Mouse (Mus musculus) forelimb bud, embryonic 11.5 days (tissue): ENCODE data around the gene 4931429L15Rik.

Experiments used
- DNase-seq: peaks from one replicate; pipeline ENCODE4 v3.0.0-alpha.2; 2012; ENCODE audit warnings: low read depth, low spot score

4931429L15Rik gene

DNA sequence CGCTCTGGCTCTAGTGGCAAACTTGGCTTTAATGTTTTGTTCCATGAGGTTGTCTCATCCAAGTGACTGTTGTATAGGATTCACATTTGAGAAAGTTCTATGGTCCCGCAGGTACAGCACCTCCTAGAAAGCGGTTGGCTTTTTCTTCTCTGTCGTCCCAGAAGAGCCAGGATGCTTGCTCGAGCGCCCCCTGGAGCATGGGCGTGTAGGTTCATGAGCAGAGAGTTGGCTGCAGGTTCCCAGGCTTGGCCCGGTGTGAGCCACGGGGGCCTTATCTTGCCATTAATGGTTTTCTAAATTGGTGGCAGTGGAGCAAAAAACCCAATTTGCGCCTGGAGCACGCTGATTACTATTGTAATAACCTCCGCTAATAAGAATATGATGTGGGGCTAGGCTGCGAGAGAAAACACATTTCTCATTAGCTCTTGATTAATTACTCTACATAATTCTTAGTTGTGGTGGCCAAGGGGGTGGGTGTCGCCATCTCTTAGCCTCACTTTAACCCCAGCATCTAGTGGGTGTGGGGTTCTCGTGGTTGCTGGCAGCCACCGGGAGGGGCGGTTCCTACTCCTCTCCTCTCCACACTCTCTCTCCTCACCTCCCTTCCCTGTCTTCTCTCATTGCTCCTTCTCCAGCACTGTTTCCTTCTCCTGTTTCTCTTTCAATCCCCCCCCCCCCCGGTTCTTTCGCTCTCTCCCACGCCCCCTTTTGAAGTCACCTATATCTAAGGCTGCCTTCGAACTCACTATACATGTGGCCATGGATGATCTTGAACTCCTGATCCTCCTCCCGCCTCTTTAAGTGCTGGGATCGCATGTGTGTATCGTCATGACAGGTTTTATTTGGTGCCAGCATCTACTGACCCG lies 8.2 kb upstream of the 4931429L15Rik start:
- DNase-seq: no peak

DNA sequence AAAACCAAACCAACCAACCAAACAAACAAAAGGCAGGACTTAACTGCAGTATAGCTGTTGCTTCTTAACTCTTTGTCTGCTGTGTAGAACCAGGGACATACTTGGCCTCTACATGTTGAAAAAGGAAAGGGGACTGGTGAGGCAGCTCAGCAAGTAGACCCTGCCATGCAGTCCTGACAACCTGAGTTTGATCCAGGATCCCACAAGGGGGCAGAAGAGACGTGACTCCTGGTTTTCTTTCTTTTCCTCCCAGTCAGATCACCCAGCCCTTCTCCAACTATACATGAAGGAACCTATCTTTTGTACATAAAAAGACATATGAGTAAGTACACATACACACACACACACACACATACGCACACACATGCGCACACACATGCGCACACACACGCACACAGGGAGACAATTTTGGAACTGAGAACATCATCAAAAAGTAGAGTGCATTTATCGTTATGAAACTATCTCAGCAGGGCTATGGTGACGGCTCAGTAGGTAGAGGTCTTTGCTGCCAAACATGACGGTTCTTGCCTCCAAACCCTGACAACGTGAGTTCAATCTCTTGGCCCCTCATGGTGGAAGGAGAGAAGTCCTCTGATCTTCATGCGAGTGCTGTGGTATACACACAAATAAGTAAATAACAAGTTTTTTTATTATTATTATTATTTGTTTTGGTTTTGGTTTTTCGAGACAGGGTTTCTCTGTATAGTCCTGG lies 7.1 kb upstream of the 4931429L15Rik start:
- DNase-seq: no peak

DNA sequence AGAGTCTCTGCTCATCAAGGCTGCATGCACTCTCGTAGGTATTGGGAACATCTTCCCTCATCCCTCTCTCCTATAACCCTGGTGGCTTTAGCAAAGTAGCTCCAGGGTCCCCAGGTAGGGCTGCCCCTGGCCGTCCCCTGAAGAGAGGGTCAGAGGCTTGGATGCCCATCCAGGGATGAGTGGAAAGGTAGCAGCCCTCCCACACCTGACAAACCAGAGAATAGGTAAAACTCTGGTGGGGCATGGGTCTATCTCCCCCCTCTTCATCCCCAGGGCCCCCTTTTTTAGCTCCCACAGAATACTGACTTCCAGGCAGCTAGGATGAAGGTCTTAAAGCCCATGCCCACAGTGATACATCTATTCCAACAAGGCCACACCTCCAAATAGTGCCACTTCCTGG lies 675 bp upstream of the 4931429L15Rik start:
- DNase-seq: no peak

GRCm38 (mm10) chr9:46317957-46318356 lies 1.8 kb downstream of the 4931429L15Rik start:
- no peak for DNase-seq

DNA sequence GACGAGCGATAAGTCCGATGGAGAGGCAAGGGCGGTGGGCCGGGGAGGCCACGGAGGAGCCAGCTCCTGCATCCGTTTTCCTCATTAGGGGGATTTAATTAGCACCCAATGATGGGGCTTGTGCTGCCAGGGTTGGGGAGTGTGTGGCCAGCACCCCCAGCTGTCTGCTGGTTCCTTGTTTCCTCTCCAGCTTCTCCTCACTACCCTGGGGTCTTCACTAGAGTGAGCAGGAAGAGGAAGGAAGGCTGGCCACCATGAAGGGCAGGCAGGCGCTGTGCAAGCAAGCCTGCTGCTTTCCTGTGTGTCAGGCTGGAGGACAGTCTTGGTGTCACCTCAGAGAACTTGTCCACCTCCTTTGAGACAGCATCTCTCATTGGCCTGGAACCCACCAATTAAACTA lies 2.9 kb downstream of the 4931429L15Rik start:
- no peak for DNase-seq

- DNase-seq: no peak
Observed at GRCm38 (mm10) chr9:46316388-46316787, 3.4 kb downstream of the 4931429L15Rik start.

DNA sequence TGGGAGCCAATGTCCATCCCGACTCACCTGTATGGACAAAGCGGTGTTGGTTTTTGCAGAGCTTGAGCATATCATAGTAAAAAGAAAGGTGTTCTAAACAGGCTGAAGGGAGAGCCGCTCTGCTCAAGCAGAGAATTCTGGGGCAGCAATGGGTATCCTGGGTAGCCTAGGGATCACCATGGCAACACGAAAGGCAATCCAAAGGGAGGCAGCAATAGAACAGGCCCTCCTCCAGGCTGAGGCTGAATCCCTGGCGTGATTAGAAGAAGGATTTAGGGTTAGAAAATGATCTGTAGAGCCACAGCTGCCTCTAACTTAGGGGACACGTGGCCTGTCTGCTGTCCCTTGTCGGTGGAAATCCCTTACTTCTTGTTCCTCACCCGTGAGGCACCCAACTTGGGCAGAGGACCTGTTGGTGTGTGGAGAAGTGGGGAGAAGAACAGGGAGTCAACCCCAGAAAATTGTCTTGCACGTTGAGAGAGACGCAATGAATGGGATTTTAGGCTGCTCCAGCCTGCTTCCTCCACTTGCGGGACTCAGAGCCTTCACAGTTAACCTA lies 3.9 kb downstream of the 4931429L15Rik start:
- no peak for DNase-seq

DNA sequence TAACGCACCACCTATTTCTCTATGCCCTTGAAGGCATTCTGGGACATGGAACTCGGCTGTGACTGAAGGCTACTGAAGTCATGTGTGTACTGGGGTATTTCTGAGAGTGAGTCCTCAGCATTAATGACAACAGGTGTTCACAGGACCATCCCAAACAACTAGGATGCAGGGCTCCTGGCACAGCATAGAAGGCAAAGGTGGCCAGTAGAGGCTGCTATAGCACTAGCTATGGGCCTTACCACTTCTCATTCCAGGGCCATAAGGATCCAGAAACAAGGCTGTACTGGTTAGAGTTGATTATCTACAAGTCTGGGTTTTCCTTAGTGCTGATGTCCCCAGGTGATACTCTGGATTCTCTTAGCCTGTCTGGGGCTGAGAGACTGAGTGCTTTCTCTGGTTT lies 4.9 kb downstream of the 4931429L15Rik start:
- DNase-seq: no peak

DNA sequence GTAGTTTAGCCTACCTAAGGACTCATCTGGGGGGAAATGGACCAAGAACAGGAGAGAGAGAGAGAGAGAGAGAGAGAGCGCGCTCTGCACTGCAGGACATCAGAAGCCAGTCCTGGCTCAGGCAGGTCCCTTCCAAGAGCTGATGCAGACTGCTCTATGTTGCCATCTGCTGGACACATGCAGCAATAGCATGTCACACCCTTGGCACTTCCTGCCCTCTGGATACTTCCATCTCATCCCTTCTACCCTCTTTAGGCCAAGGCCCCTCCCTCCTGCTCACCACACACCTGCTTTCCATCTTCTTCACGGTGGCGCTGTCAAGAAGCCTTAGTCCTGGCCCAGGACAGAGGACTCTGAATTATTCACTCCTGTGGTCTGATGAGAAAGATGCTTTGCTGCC lies 5.3 kb downstream of the 4931429L15Rik start:
- DNase-seq: peak; percentile 86

DNA sequence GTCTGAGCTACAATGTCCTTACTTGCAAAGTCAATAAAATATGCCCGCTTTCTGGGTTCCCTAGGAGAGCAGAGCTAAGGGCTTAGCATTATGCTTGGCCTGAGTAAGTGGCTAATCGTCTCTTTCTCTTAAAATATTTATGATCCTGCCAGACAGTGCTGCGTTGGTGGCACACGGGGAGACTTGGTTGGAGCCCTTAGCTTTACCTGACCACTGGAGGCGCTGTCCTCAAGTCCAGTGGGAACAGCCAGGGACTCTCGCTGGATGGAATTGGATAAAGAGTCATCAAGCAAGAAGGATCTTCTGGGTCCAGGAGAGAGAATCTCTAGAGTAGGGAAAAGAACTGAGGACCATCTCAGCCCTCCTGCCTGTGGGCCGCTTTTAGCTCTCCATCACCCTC lies 10.7 kb downstream of the 4931429L15Rik start:
- no peak for DNase-seq

DNA sequence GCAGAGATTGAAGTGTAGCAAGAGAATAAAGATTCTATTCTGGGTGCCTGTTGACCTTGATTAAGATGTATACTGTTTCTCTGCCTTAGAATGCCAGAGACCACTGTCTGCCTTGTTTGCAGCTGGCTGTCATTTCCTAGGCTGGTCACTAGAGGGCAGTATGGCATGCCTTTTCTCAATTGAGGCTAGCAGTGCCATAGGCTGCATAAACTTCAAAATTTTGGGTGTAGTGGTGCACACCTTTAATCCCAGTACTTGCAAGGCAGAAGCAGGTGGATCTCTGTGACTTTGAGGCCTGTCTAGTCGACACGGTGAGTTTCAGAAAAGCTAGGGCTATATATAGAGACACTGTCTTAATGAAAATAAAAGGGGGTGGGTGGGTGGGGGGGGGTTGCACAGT lies 17.6 kb downstream of the 4931429L15Rik start:
- peak; percentile 69 for DNase-seq

GRCm38 (mm10) chr9:46298381-46298780 lies 21.4 kb downstream of the 4931429L15Rik start:
- no peak for DNase-seq

DNA sequence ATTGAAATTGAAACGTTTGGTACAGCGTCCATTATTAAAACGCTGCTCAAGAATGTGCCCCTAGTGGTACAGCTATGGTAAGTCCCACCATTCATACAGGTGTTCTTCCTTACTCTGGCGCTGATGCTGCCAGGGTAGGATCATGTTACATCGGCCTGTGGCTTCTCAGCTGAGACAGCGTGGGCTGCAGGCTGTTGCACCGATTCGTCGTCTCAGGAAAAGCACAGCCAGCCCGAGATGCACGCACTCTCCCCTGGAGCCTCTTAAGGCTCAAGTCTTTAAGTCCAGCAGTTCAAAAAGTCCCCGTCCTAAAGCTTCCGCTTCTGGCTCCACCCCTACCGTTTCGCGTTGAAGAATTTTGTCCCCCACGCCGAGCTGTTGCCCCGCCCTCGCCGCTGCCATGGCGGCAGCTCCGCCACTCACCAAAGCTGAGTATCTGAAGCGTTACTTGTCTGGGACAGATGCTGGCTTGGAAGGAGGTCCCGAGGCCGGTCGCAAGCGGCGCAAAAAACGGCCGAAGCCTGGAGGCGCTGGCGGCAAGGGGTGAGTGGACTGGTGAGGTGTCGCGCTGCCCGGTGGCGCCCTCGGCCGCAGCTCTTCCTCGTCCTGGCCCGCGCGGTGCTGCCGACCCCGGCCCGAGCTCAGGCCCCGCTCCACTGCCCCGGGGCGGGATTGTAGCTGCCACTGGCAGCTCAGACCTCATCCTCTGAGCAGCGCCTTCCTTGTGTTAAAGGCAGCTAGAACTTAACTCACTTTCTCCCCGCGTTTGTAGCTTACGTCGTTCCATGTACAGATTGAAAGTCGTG lies 37.0 kb downstream of the 4931429L15Rik start, which contains the start of gene Bud13:
Gene Bud13, plus strand, starts transcription at position 378 of the 806 bp plus-strand sequence.
- DNase-seq: peak; percentile 92

GRCm38 (mm10) chr9:46274494-46274893 lies 45.3 kb downstream of the 4931429L15Rik start:
- DNase-seq: no peak

DNA sequence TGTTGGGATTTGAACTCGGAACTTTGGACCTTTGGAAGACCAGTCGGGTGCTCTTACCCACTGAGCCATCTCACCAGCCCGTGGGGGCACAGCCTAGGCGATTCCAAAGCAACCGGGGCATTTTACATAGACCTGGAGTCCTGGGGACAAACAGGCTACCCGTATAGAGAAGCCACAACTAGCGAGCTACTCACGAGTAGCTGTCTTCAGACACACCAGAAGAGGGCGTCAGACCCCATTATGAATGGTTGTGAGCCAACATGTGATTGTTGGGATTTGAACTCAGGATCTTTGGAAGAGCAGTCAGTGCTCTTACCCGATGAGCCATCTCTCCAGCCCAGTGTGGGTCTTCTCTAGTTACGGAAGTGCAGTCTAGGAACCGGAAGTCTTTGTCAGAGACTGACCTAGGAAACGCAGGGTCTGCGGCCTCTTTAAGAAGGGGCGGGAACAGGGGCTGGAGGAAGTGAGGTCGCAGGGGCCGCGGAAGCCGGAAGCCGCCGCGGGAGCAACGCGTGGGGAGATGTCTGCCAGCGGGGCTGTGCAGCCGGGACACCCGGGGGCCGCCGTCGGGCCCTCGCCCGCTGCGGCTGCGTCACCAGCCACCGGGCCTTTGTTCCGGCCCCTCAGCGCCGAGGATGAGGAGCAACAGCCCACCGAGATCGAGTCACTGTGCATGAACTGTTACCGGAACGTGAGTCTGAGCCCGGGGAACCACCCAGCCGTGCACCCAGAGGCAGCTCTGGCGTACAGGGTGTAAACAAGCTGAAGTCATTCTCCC lies 46.9 kb downstream of the 4931429L15Rik start, which contains the start of gene Zpr1:
Gene Zpr1, plus strand, starts transcription at position 388 of the 778 bp plus-strand sequence.
- peak; percentile 92 for DNase-seq

DNA sequence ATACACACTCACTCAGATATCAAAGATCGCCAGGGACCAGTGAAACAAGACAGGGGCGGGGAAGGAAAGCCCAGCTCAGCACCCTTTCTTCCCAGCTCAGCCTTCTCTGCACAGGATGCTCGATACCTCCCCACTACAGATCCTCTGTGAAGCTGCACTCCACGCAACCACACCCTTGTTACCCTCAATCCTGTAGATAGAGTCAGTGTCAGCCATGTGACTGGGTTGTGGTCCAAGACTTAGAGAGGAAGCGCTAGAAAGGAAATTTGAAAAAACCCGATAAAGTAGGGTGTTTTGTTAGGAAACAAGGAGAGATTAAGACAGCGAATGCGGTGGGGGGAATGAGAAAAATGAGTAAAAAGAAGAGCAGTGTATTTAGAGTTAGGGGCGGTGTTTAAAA lies 47.7 kb downstream of the 4931429L15Rik start:
- no peak for DNase-seq

DNA sequence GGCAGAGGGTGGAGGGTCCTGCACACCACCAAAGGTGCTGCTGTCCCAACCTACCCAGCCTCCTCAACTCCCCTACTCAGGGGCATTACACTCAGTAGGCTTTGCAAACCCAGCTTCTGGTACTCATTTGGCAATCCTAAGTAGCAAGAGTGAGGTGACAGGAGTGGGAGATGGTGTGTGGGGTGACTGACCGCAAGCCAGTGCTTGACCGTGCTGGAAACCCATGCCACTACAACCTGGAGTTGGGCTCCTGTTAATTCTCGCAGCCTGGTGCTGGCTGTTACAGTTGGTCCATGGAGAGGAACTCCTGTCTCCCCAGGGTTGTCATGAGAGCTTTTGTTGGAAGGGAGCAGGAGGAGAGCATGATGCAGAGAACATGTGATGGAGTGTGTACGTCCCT lies 49.0 kb downstream of the 4931429L15Rik start:
- no peak for DNase-seq

- DNase-seq: no peak
Observed at GRCm38 (mm10) chr9:46269125-46269524, 50.7 kb downstream of the 4931429L15Rik start.

GRCm38 (mm10) chr9:46268343-46268873 lies 51.4 kb downstream of the 4931429L15Rik start, which contains the start of gene Apoa5:
Gene Apoa5 (plus strand): TSS chr9:46268633.
- no peak for DNase-seq

DNA sequence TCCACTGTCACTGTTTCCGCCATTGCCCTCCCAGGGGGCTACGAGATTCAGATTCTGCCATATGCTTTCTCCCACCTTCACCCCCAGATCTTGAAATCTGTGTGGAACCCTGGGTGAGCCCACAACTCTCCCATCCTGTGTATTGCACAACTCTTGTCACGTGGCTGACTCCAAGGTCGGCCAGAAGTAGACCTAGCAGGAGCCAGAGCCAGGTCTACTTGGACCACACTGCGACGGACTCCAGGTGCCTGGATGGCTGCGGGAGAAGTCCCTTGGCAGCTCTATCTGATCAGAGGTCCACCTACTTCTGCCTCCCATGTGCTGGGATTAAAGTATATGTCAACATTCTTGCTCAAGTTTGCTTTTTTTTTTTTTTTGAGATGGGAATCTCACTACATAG lies 58.7 kb downstream of the 4931429L15Rik start:
- no peak for DNase-seq
